Mouse (Mus musculus) left cerebral cortex, postnatal 4 days (tissue): ENCODE results near the gene Atf5. TPM values are rescaled to one million over a fixed set of nuclear protein-coding genes. Genes with fewer than 3 reads are reported as not detected.

Experiments used
- DNase-seq: peaks from one replicate; pipeline ENCODE4 v3.0.0-alpha.2; 2022
- intact Hi-C: fragments of 180-260 bp; cut with DNase I; formaldehyde crosslinking; loops from one replicate; pipeline ENCODE4 v1.15.1; 2025
- total RNA-seq, 2 experiments: library from RNA; stranded (reverse); gene quantifications; 2 replicates each; pipeline ENCODE4 v1.2.3; 2021

Gene Atf5
- total RNA-seq, 2 experiments from 2014 or later: 22.6 to 23.5 TPM

DNA sequence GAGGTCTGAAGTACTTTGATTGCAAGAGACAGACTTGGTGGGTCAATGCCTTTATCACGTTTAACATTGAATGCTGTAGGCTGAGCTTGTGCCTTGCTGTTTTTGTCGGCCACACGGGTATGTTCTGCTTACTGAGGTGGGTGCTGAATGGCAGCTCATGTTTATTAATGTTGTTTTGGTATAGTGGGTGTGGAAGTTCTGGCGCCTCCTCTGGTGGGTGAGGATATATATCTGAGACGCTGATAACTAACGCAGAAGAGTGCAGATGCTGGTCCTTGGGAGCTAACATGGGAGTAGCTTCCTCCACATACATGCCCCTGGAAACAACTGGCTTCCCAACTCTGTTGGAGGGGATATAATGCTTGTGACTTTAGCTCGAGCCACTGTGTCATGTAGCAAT lies 7.0 kb upstream of the Atf5 start:
- DNase-seq: no peak
- intact Hi-C loops: no loop called here

DNA sequence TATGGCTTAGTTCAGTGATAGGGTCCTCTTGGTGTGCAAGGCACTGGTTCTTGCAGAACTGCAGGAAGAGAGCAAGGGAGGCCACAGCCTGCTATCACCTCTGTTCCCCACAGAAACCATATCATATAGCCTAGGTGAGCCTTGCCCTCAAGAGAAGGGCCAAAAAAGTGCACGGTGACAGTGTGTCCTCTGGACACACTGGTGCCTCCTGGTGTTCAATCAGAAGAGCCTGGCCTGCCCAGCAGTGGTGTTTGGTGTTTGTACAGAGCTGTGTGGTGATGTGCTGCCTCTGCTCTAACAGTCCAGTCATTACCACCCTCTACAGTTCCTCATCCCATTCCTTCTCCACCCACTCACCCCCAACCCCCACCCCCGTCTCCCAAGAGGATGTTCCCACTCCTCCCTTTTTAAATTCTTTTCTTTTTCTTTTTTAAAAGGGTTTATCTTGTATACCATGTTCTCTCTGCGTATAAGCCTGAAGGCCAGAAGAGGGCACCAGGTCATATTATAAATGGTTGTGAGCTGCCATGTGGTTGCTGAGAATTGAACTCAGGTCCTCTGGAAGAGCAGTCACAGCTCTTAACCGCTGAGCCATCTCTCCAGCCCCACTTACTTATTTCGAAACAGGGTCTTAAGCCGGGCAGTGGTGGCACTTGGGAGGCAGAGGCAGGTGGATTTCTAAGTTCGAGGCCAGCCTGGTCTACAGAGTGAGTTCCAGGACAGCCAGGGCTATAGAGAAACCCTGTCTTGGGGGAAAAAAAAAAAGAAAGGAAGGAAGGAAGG lies 5.4 kb upstream of the Atf5 start:
- intact Hi-C loops: no loop called here
- no peak for DNase-seq

DNA sequence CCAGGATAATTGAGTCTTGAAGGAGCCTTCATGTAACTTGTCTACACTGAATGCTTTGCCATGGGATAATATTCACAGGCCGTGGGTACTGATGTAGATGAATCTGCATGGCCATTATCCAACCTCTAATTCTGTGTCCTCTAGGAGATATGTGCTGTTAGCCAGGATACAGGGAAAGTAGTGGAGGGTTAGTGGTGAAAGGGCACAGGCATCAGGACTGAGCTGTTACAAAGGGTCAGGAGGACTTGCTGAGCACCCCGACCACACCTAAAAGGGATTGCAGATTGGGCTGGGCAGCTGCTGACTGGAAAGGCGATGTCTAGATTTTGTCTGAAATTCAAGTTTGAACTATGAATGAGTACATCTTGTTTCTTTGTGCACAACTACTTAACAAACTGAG lies 4.1 kb upstream of the Atf5 start:
- DNase-seq: no peak
- intact Hi-C loops: no loop called here

DNA sequence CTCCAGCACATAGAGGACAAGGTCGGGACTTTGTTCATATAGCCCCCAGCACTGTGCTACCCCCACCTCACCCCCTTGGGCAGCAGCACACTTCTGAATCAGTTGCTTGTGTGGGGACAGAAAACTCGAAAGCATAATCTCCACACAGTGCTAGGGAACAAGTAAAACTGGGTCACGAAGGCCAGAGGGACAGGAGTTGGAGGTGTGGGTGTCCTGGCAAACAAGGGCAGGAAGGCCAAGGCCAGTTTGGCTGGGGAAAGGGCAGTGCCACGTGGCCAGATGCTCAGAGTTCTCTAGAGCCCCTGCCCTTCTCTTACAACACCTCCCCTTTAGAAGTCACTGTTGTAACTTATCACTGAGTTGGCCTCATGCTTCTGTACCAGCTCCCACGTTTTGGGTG lies 3.4 kb upstream of the Atf5 start:
- intact Hi-C loops: no loop called here
- DNase-seq: no peak

- DNase-seq: no peak
- intact Hi-C loops: no loop called here
Measured at GRCm38 (mm10) chr7:44819391-44819790, 2.9 kb upstream of the Atf5 start.

DNA sequence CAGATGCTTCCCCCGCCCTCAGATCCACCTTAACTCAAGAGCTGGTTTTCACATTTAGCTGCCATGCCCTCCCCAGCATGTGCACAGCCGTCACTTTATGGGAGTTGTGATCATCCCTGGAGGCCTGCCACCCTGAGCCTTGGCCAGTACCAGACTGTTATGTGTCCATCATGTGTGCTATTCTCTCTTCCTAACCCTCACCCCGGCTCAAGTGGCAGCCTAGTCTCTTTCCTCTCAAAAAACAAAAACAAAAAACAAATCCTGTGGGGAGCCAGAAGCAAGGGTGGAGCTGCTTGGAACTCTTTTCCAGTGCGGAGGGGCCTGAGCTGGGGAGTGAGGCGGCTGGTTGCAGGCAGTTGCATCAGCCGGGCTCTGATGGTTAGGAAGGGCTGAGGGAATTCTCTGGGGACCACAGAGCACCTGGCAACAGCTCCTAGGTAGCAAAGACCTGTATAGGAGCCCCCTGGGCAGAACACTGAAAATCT lies 2.3 kb upstream of the Atf5 start:
- DNase-seq: peak; percentile 37
- intact Hi-C loops: no loop called here

GRCm38 (mm10) chr7:44818164-44818563 lies 1.7 kb upstream of the Atf5 start:
- intact Hi-C loops: no loop called here
- no peak for DNase-seq

DNA sequence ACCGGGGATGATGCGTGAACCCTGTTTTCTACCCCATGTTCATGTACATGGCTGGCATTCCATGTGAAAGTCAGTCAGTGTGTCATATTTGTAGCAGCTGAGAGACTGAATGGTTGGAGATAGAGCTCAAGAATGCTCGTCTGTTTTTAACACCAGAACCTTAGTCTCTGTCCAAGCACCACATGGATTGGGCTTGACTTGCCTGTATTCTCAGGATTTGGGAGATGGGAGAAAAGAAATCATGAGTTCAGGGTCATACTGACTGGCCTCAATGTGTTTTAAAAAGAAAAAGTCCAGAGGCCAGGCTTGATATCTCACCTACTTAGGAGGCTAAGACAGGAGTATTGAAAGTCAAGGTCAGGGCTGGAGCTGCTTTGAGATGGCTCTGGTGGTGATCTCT lies 983 bp upstream of the Atf5 start:
- intact Hi-C loops: no loop called here
- DNase-seq: no peak

DNA sequence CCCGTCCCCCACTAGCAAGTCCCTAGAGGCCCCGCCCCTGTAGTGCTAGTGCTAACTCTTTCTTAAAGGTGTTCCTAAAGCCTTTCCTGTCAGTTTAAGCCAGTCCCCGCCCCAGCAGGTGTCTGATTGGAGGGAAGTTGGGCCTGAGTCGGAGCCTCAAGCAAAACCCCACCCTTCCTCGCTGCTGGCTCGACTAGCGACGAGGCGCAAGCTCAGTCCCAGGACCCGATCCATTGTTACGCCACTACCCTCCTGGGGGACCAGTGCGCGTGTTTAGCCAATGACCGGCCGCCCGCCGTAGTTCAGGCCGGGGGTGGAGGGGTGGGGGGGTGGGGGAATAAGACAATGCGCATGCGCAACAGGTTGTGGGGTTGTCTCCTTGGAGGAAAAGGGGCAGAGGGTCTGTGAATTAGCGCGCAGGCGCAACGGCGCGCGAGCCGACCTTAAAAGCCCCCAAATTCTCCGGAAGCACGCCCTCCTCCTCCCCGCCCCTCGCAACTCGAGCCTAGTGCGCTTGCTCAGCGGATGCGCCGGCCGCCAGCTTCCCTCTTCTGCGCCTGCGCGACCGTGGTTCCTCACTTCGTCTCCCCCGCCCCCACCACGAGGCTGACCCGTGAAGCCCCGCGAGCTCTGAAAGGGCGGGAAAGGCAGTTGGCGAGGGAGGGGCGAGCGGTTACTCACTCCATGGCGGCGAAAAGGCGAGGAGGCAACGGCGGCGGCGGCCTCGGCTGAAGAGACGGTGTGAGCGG lies 563 bp downstream of the Atf5 start, which contains the start of the genes Nup62 and Il4i1:
Gene Nup62, plus strand, starts transcription at position 368 of the 749 bp plus-strand sequence.
Gene Il4i1, plus strand, starts transcription at position 667 of the 749 bp plus-strand sequence.
- DNase-seq: peak; percentile 100
- intact Hi-C loops: no loop called here

GRCm38 (mm10) chr7:44814952-44815553 lies 1.4 kb downstream of the Atf5 start:
- intact Hi-C loops: no loop called here
- DNase-seq: peak; percentile 29

DNA sequence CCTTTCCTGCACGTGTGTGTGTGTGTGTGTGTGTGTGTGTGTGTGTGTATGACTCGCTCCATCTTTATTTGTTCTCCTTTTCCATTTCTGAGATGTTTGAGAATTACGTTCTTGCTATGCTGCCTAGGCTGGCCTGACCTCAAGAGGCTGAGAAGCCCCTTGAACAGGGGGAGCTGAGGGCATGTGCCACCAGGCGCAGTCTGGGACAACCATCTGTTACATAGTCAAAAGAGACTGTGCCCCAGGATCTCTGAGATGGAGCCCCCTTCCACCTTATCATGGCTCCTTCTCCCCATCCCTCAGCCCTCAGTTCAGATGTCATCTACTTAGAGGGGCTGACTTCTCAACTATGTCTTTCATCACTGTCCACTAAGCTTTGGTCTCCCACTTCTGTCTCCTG lies 2.0 kb downstream of the Atf5 start:
- no peak for DNase-seq
- intact Hi-C loops: no loop called here

DNA sequence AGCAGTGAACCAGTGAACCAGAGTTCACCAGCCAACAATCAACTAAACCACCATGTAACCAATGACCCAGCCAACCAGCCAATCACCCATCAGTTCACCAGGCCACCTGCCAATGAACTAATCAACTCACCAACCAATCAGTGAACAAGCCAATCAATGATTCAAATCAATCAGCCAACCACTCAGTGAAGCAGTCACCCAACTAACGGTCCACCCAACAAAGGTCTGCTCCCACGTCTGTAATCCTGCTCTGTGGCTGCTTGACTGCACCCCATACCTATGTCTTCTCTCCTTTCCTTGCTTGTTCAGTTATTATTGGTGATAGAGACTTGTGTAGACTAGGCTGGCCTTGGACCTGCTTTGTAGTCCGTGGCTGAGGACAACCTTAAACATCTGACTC lies 2.5 kb downstream of the Atf5 start:
- intact Hi-C loops: no loop called here
- no peak for DNase-seq

GRCm38 (mm10) chr7:44812651-44813325 lies 3.7 kb downstream of the Atf5 start:
- intact Hi-C loops: no loop called here
- DNase-seq: no peak

DNA sequence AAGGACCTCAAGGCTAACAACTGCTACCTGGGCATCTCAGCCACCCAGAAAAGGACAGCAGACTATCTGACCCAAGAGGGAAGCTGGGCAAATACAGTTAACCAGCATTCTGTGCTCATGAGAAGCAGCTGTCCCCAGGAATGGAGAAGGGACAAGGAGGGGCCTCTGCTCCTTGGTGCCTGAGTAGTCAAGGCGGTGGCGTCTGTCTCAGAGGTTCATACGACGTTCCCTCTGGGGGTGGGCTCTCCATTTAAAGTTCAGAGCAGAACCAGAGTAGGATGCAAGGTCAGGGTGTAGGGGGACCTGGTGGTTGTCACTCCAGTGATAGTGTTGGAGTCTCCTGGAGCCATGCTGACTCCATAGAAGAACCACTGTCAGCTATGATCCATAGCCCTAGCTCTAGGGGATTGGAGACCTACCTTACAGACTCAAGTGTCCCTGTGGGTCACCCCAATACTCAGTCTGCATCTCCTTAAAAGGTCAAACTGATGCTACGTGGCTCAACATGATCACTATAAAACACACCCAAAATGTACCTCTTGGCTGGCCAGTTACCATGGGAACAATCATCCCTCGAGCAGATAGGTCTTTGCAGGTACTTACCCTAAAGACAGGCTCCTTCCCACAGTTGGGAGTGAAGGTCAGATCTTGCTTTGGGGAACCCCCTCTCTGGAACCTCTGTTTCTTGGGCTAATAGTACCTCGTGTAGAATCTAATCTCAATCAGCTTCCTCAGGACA lies 5.5 kb downstream of the Atf5 start:
- no peak for DNase-seq
- intact Hi-C loops: no loop called here

DNA sequence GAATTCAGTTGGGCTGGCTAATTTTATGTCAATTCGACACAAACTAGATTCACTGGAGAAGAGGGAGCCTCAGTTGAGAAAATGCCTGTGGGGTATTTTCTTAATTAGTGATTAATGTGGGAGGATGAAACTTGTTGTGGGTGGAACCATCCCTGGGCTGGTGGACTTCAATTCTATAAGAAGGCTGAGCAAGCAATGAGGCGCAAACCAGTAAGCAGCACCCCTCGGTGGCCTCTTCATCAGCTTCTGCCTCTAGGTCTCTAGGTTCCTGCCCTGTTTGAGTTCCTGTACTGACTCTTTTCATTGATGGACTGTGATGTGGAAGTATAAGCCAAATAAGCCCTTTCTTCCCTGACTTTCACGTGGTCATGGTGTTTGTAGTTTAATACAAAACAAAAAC lies 6.1 kb downstream of the Atf5 start:
- intact Hi-C loops: no loop called here
- DNase-seq: no peak

DNA sequence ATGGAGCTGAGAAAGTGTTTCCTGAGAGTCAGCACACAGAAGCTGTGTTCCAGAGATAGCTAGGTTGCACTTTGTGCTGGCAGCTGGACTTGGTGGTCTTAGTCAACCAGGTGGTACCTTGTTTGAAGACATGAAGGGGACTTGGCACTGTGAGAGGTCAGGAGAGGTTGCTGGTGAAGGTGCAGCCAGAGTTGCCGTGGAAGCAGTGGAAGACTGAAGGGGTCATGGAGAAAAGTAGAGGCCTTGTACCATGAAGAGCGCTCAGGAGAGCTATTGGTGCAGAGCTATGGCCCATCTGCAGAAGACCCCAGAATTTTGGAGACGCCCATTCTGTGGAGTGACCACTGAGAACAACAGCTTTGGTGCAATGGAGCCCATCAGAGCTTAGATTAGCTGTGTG lies 7.0 kb downstream of the Atf5 start:
- no peak for DNase-seq
- intact Hi-C loops: no loop called here

DNA sequence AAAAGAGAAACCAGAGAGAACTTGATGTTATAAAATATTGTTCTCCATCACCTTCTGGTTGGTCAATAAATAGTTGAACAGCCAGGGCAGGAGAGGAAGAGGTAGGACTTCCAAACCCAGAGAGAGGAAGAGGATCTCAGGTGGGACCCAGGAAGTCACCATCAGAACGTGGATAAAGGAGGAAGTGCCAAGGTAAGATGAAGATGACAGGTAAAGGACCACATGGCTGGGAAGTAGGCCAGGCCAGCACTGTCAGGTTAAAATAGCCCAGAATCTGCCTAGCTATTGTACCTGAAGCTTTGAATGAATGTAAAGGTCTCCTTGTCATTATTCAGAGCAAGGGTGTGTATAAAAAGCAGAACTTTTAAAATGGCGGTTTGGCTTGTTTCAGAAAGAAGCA lies 7.5 kb downstream of the Atf5 start:
- intact Hi-C loops: no loop called here
- no peak for DNase-seq

DNA sequence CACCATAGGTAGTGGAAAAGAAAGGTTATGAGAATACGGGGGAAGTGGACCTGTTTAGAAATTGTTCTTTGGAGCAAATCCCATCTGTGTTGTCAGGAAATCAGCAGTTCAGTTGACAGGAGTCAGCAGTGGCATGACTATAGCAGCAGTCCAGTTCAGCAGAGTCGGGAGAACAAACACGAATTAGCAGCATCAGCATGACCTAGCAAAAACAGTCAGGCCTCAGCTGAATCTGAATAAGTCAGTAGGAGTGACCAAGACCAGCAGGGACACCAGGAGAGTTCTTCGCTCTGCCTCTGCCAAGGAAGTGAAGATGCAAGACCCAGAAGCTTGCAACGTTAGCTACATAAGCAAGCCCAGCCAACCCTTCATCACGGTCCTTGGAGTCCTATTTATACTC lies 23.7 kb downstream of the Atf5 start:
- DNase-seq: no peak
- intact Hi-C loops: no loop called here

DNA sequence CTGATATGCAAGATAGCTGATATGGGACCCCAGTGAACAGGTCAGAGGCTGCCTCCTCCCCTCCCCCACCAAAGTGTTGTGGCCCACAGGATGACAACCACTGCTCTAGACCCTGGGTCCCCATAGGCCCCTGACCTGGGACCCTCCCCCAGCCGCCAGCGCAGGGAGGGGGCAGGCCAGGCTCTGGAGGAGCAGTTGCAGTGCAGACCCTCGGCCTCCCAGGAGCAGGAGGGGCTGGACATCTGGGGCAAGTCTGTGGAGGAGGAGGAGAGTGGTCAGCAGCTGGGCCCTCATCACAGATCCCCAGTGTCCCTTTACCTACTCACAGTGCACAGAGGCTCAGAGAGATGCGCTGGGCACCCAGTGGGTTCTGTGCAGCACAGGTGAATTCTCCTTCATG lies 26.4 kb downstream of the Atf5 start:
- DNase-seq: no peak

DNA sequence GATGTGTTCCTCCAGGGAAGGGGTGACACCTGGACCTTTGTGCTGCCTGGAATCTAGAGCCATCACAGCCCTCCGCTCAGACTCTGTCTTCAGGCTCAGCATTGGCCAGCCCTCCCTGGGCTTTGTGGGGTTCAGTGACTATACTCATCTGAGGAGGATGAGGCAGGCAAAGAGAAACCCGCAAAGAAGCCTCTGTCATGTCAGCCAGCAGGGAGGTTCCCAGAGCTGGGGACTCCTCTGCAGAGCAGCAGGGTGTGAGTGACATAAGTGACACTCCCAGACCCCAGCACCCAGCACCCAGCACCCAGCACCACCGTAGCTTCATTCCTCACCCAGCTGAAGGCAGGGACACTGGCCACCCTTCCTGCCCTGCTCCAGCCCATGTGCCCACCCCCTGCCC lies 26.9 kb downstream of the Atf5 start:
- intact Hi-C loops: no loop called here
- DNase-seq: no peak

More for the DNA sequence above, 26.4 kb downstream of the Atf5 start:
- intact Hi-C loops: no loop called here
